Mouse (Mus musculus): ENCODE data around the gene Kirrel3. TPM values are rescaled to one million over a fixed set of nuclear protein-coding genes. Genes with fewer than 3 reads are reported as not detected.

Gene Kirrel3
- total RNA-seq, 2 experiments from 2014 or later, result 0.47 to 0.51 TPM

DNA sequence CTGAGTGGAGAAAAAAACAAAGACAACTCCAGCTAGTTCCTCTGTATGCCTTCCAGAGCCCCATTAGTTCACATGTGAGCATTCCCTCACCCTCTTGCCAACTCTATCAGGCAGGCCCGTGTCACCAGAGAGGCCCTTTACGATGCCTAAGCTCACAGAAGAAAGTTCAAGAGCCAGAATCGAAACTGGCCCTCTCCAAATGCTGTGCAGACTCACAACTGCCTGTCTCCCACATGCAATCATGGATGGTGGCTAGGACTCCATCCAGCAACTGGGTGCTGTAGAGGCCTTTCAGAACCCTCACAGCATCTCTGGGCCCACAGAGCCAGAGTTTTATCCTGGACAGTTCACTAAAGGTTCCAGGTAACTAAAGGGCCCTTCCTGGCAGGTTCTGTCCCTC, 470.8 kb downstream of the Kirrel3 start:
- no peak for DNase-seq

DNA sequence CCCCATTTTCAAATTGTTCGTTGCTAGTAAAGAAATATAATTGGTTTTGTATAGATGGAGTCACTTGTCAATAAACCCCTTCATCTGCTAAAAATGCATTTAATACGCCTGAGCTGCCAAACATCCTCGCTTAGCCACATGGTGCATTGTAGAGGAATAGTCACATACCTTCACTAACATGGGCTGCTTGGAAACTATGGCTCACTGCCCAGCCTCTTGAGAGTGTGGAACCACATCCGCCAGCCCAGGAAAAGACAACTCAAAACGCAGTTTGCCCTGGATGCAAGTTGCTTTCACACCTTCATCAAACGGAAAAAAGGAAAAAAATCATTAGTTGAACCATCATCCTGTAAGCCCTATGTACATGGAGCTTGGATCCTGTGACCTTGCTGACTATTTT, 472.0 kb downstream of the Kirrel3 start:
- peak; percentile 31 to 40 for DNase-seq

DNA sequence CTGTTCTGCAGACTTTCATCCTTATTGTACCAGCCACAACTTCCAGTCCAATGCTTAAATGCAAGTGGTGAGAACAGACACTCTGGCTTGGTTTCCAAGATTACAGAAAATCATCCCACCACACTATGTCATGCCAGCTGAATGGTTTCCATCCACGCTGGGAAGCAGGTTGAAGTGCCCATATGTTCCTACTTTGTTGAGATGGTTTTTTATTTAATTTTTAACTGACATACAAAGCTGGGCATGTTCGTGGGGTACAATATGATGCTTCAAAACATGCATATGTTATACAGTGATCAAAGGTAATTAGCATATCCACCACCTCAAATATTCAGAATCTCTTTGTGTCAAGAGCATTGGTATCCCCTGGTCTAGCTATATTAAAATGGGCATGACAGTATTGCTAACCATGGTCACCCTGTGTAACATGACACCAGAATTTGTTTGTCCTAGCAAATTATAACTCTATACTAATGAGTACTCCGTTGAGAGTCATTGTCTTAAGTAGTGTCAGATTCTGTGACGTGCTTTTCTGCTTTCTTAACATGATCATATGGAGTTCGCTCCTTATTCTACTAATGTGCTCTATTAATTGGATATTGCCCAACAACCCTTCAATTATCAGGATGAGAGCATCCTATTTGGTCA, 472.6 kb downstream of the Kirrel3 start:
- no peak for DNase-seq

DNA sequence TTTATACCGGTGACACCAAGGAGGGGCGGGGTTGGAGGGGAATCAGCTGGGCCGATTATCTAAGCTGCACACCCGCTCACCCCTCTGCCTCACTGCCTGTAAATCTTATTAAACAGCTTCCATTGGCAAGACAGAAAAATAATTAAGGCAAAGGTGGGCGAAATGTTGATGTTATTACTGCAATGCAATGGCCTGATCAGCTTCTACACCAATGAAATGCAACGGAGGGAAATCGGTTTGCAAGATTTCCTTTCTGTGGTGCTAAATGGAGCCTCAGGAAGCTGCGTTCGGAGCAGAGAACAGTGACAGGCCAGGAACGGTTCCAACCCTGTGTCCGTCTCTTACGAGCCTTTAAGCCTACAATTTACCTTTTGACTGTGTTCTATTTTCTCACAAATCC, 475.0 kb downstream of the Kirrel3 start:
- peak in 1 of 2 experiments; percentile 66 for DNase-seq

DNA sequence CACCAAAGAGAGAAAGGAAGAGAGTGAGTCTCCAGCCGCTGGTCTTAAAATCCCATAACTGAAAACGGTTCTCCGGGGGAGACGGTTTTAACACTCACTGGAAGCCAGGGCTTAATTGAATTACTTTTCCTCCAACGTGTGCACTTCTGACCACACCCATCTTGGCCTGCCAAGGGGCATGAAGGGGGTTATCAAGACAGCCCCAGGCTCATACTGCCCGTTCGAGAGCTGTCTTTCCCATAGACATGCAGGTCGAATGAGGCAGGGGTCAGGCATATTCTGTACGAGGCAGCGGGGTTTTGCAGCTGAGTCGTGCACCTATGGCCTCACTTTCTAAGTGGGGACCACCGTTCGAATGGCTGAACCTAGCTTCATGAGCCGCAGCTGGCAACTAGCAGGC, 475.5 kb downstream of the Kirrel3 start:
- DNase-seq, result peak in 1 of 2 experiments; percentile 17

DNA sequence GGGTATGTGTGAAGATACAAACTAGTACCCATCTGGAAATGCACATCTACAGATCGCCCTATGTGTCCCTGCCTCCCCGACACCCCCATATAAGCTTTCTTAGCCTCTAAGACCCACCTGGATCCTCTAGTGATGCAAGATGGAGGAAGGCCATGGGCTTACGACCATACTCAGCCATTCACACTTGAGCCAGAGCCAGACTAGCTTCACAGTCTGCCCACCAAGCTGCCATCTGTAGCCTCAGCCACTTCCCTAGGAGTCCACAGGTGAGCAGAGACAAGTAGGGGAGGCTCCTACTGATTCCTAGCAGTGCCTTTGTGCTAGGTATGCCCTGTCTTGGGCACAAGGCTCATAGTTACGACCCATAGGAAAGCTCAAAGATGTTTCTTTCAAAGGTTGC, 476.6 kb downstream of the Kirrel3 start:
- no peak for DNase-seq

DNA sequence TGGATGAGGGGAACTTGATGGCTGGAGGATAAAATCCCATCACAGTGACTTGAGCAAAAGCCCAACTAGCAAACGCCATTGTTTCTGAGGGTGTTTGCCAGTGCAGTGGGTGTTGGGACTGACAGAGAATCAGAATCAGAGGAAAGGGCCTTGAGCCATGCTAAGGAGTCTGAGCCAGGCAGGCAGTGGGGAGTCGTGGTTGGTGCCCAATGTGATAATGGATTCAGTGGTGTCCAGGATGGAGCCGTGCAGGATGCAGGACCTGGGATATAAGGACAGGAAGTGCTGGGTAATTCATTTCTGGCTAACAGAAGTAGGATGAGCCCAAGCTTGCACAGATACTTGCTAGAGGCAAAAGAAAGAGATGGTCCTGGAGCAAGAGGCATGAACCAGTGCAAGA, 477.9 kb downstream of the Kirrel3 start:
- DNase-seq, result no peak

DNA sequence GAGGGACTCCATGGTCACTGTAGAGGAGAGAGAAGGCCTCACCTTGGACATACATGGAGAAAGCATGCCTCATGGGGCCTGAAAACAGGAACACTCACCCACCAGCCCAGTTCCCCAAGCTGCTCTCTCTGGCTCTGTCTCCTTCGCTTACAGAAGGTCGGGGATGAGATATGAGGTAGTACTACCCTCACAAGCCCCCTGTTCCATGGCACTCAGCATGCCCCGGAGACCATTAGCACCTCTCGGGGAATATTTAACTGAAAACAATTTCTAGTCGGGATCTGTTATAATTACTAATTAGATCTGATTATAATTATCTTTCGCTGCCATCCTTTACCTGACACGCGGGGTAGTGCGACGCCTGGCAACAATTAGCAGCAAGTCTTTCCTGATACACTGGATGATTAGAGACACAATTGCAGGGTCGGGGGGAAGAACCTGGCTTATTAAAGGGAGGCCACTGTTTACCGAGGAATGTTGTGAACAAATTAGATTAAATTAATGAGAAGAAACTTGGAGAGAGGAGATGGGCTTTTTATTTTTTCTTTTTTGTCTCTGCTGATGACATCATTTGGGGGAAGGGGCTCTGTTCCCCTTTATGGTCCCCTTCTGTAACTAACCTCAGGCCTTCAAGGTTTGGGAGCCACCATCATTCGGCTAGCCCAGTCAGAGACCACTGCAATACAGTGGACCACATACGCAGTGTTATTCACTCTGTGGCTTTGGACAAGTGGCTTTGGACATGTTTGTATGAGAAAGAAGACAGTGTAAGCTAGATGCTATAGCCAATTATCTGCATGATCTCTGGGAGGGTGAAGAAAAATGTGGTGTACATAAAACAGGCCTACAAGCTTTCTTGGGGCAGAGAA, 478.7 kb downstream of the Kirrel3 start:
- no peak for DNase-seq

DNA sequence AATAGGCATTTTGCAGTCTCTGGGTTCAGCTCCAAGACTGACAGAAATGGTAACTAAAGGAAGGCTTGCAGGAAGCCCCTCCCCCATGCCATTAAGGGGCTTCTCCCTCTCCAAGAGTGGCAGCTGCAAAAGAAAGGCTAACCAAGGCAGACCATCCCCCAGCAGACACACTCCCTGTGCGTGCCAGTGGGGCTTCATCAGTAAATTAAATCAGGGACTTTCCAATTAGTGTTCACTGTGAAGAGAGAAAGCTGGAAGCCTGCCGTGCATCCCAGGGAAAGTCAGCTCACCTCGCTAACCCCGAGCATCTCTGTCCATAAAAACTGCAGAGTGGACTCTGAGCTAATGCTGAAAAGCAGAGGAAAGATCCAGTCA, 479.3 kb downstream of the Kirrel3 start:
- no peak for DNase-seq

DNA sequence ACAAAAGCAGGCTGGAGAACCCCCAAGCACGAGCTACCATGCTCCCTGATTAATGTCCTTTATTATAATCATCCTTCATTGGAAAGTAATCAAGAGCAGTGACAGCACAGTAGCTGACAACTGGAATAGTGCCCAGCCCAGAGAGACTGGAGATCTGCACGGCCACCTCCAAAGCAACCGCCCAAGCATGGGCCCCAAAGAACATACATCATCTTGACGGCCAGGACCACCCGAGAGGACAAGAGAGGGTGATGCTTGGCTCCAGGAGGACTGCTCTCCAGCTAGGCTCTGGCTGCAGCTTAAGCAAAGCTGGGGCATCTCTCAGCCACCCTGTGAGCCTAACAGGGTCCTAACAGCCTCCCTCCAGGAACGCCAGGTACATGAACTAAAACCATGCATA, 482.1 kb downstream of the Kirrel3 start:
- DNase-seq, result no peak

DNA sequence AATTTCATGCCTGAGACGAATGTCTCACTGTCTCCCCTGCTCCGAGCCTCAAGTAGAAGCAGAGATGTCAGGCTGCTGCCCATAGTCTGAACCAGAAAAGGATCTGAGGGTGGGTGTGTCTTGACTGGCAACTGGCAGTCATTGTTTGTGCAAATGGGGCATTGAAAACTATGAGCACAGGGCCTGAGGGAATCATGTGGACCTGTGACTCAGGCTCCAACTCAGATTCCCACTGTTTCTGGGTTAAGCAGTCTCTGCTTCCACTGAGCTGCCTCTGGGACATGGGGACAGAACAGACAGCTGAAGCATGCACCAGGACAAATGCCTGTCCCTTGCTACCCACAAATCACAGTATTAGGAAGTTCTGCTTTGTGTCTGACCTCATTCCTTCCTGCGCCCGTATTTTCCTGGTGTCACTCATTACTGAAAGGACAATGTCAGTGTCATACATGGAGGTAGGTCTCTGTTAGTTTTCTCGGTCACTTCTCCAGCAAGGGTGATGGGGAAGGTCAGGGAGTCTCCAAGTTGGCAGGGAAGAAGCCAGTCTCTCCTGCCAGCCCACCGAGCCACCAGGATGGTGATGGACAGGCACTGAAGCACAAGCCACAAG, 484.3 kb downstream of the Kirrel3 start:
- no peak for DNase-seq

DNA sequence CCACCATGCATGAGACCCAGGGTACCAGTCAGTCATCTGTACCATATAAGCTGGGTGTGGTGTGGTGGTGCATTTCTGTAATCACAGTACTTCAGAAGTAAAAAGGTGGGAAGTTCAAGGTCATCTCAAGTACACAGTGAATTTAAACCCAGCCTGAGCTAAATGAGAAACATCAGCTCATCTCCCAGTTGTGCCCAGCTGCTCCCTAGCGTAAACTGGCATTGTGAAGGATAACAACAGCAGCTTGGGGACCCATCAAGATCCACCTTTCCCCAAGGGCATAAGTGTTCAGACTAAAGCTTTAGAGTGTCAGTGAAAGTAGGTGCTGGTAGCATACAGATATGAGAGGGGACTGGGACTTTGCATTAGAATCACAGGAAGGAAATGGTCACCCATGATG, 488.6 kb downstream of the Kirrel3 start:
- no peak for DNase-seq

DNA sequence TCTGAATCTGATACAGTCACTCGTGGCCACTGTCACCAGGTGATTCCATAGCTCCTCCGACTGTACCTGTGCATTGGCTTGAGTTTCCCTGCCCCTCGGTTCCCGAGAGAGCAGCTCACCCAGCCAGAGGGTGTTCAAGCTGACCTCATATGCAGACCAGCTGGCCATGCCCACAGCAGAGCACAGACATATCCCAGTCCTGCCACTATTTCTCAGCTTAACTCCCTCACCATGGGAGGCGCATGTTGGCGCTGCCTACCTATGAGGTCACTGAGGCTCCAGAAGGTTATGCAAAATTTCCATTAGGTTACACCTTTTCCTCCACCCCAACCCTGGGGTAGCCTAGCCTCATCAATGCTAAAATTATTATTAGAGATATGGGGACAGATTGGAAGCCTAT, 489.6 kb downstream of the Kirrel3 start:
- DNase-seq, result no peak

DNA sequence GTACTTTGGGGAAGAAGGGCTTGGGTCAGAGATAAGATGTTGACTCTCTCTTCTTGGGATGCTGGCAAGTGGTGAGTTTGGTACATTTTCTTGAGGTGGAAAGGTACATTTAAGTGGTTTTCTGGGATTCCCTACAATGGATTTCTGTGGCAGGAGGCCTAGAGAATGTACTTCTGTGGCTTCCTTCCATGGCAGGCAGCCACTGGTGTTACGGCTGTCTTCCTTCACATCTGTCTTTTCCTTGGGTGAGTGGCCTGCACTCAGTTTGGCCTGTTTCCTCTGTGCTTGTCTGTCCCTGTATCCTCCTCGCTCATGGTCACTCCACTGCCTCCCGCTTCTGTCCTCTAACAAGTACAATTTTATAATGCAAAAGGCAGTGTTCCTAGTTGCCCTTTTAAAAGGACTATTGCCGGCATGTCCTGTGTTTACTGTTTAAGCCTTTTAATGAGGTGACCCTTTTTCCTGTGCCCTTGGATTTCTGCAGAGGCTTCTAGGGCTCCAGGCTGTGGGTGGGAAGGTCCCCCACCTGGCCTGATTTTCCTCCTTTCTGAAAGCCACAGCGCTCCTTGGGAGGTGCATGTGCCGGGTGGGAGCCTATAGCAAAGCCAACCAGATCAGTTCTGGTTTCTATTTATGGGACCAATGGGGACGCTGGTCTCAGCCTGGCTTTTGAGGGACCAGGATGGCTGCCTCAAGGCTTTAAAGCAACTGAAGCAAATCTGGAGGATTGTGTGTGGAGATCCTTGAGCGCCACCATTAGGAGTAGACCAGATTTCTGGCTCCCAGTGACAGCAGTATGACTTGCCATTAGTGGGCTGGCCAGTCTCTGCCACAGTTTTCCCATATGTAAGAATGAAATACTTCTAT, 491.1 kb downstream of the Kirrel3 start:
- DNase-seq, result no peak

DNA sequence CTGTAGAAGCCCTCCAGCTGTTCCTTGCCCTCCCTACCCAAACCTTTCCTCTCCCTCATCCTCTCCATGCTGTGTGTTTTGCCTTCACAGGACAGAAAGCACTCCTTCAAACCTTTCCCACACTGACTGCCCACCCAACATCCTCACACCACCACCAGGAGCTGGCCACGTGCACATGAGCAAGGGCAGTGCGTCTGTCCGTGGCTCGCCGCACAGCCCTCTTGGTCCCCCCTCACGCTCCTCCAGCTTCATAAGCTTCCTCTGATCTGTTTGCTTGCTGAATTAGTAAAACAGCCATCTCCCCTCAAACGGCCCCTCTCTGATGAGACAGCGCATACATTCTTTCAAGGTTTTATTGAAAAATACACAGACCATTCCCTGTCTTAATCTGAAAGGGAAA, 492.0 kb downstream of the Kirrel3 start:
- no peak for DNase-seq

DNA sequence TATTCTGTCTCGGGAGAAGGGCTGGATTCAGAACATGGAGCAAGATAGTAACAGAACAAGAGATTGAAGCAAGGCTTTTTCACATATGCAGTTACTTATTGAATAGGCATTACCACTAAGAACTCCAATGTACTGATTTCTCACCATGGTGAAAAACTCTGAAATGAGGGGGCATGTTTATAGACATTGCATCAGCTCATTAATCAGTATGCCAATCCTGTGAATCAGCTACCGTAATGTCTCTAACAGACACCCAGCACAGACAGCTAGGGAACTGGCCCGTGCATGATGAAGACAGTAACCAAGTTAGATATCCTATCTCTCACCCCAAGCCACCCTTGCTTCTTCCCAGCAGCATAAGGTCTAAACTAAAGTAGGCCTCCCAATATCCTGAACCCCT, 492.5 kb downstream of the Kirrel3 start:
- DNase-seq, result no peak

DNA sequence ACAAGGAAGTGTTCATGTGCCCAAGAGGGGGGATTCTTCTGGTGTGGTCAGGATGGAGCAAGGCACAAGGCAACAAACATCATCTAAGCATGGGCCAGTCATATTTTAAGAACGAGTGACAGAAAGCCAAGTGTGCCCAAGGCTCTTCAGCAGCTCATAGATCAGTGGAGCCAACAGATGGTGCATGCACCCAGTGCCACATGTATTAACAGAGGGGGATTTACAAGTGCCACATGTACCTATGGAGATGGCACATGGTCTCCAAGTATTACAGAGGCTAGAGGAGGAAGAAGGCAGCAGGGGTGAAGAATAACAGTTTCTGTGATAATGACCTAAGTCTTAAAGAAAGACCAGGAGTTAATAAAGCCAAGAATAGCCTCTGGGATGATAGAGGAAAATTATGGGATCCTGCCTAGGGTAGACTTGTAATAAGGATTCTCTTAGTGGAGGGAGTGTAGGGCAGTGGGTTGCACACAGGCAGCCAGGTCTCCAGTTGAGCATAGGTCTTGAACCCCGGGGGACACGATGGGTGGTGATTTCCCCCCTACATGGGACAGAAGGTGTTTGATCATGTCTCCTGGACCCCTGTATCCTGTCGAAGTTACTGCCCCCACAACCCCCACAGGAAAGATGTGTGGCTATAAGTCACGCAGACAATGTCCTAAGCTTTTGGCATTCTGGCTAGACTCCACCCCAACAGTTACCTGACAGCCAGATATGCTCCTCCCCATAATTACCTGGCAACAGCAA, 495.0 kb downstream of the Kirrel3 start:
- no peak for DNase-seq

DNA sequence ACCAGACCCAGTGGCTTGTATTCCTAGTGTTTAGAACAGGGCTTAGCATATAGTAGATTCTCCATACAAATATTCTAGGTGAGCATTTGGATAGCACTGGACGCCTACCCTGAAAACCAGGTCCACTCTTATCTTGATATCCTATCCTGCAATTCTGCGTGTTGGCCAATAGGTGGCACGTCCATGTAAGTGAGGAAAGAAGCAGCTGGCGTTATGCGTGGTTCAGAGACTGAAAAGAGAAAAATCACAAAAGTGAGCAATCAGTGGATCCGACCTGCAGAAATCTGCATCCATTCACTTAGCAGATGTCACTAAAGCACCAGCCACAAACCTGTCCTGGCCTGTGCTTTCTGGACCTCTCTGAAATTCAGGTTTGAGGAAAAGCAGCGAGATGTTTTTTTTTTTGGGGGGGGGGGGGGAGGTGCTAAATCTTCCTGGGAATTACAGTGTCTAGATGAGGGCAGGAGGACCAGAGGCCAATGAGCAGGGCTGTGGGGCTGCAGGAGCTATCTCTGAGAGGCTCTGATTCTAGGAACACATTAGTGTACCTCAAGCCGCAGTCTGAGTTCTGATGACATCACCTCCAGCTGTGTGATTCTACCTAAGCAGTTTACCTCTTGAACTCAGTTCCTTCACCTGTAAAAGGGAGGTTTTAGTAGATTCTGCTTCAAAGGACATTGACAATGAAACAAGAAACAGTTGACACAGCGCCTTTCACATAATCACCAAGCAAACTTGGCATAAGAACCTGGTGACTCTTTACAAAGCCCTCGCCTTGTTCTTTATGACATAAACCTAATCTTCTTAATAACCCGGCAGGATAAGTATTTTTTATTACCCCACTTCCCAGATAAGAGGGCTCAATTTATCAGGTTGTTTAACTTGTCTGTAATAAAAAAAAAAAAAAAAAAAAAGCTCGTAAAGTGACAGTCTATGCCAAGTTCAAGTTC, 498.1 kb downstream of the Kirrel3 start:
- DNase-seq, result peak; percentile 44 to 64

DNA sequence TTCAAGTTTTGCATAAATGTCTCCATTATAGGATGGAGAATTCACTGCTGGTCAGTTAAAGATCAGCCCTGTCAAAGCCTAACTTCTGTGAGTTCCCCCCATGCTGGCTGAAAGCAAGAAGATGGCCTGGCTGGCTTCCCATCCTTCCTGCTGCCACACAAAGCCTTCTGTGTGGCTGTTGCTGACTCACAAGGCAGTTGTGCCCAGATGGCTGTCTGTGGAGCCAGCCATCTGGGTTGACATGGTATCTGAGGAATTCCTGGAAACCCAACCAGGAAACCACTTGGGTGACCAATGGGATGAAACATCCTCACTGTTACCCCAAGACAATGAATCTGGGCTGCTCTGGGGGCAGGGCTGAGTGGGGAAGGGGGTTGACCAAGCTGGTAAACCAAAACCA, 500.5 kb downstream of the Kirrel3 start:
- no peak for DNase-seq

DNA sequence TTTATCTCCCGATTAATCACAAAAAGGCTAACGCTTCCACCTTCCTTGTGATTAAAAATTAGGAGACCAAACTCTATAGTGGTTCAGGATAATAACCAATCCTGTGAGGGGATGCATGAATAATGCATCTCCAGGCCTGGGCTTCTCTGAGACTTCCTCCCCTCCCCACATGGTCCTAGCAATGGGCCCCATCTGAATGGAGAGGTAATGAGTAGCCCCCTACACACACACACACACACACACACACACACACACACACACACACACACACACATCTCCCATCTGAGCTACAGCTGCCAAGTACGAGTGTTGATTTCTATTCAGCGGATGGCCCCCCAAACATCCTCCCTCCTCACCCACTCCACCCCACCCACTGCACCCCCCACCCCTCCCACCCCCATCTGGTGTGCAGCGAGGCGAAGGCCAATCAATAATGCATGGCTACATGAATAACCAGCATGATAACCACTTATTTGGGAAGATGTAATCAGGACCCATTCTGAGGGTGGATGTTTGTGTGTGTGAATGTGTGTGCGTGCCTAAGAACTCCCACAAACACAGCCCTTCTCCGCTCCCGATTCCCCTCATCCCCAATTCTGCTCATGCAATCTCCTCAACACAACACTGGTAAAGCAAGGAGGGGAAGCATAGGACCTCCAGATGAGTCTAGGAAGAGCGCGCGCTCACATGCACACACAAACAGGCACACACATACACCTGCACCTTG, 501.9 kb downstream of the Kirrel3 start:
- DNase-seq, result no peak

All from heart, adult 18-20 months (tissue).